Mouse (Mus musculus) bone marrow, adult 2 months (tissue): ENCODE results near the gene Rab6a.

Experiments
- CTCF ChIP-seq: fragments of 200-500 bp; IDR thresholded peaks from 2 replicates; pipeline ENCODE4 v1.5.1; 2011; ENCODE audit warnings: low read length, control low read depth; ENCODE audit not compliant: control insufficient read depth, insufficient read depth
- POLR2A ChIP-seq: fragments of 200-500 bp; IDR thresholded peaks from 2 replicates; pipeline ENCODE4 v1.6.1; 2011; ENCODE audit warnings: low read depth, mild to moderate bottlenecking, control low read depth, low read length, borderline replicate concordance; ENCODE audit not compliant: control insufficient read depth

GRCm38 (mm10) chr7:100589816-100590215 is 17.4 kb upstream of the Rab6a start:
- no peak for TF ChIP-seq POLR2A
- no peak for TF ChIP-seq CTCF
